Mouse (Mus musculus) ES-E14 (cell line): Measurements from ENCODE around the gene Cdkl1.

ENCODE experiments used
- CHD2 ChIP-seq: IDR thresholded peaks from 2 replicates; pipeline ENCODE4 v1.6.1; 2014; ENCODE audit warnings: mild to moderate bottlenecking, low read depth, low read length, inconsistent platforms
- ZC3H11A ChIP-seq: IDR thresholded peaks from 2 replicates; pipeline ENCODE4 v1.6.1; 2012; ENCODE audit warnings: low read depth, mild to moderate bottlenecking, inconsistent platforms, low read length, borderline replicate concordance

DNA sequence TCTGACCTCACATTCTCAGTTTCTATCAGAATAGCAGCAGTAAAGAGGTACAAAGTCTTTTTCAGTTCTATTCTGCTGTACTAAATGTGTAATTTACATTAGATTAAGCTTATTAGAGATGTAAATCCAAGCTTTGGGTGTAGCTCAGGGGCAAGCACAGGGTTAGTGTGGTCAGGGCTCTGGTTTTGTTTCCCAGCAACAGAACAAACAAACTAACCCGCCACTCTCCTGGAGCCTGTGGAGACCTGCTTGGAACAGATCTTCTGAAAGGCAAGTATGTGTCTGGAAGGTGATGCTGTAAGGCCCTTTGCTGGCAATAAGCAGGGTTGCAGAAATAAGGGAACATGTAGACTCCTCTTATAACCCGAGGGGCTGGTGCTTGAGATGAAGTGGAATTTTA lies 37.1 kb upstream of the Cdkl1 start:
- TF ChIP-seq ZC3H11A: no peak
- no peak for TF ChIP-seq CHD2
